Mouse (Mus musculus) G1E (cell line): ENCODE measurements around the gene Eftud2.

Experiments used
- CTCF ChIP-seq: IDR thresholded peaks from 2 replicates; pipeline ENCODE4 v1.5.1; 2012; ENCODE audit warnings: low read depth, low read length, inconsistent platforms, mixed read lengths
- GATA1 ChIP-seq: IDR thresholded peaks from 2 replicates; pipeline ENCODE4 v1.6.1; 2012; ENCODE audit warnings: borderline replicate concordance, low read length, inconsistent platforms, mixed read lengths
- GATA2 ChIP-seq: IDR thresholded peaks from 2 replicates; pipeline ENCODE4 v1.6.1; 2012; ENCODE audit warnings: low read depth, low read length, inconsistent platforms, borderline replicate concordance
- POLR2AphosphoS5 ChIP-seq: IDR thresholded peaks from 2 replicates; pipeline ENCODE4 v1.6.1; 2012; ENCODE audit warnings: low read depth, low read length, inconsistent platforms; ENCODE audit not compliant: insufficient replicate concordance
- TAL1 ChIP-seq: conservative IDR thresholded peaks from 2 replicates; pipeline ENCODE4 v1.6.1; 2012; ENCODE audit warnings: low read depth, low read length, inconsistent platforms, mixed read lengths

- TF ChIP-seq CTCF = no peak
- TF ChIP-seq GATA2 = no peak
- TF ChIP-seq GATA1 = no peak
- no peak for TF ChIP-seq TAL1
- TF ChIP-seq POLR2AphosphoS5 = no peak
Measured at GRCm38 (mm10) chr11:102918077-102918476, 37.3 kb upstream of the Eftud2 start.
